Mouse (Mus musculus) c-Kit-positive CD71-positive TER-119-positive erythroid progenitor cells, embryonic 14.5 days (primary cell): ENCODE results near the gene Chd3.

Experiments used
- DNase-seq: peaks from one replicate; pipeline ENCODE4 v3.0.0-alpha.2; 2013; ENCODE audit warnings: low spot score

The Chd3 gene

GRCm38 (mm10) chr11:69366157-69366854 lies 2.9 kb downstream of the Chd3 start:
- peak; percentile 45 for DNase-seq

GRCm38 (mm10) chr11:69365722-69366121 lies 3.5 kb downstream of the Chd3 start:
- DNase-seq, result no peak

GRCm38 (mm10) chr11:69364910-69365309 lies 4.3 kb downstream of the Chd3 start:
- no peak for DNase-seq

- no peak for DNase-seq
Observed at GRCm38 (mm10) chr11:69364376-69364775, 4.8 kb downstream of the Chd3 start.

- DNase-seq, result no peak
Observed at GRCm38 (mm10) chr11:69362479-69362878, 6.7 kb downstream of the Chd3 start.

DNA sequence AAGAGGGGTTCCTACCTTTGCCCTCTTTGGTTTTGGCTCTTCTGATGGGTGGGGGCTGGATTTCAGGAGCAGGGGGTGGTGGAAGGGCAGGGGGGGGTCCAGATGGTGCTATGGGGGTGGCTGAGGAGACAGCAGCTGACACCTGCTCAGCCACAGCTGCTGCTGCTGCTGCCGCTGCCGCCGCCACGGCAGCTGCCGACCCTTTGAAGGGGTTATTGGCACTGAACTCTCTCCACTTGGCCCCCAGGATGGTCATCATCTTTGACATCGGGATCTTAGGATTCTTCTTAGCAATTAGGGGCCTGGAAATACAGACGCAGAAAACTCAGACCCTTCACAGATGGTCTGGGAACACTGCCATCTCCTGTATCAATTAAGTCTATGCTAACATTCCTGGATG lies 7.2 kb downstream of the Chd3 start:
- DNase-seq, result no peak

- DNase-seq, result no peak
Observed at GRCm38 (mm10) chr11:69357690-69358089, 11.5 kb downstream of the Chd3 start.

- no peak for DNase-seq
Observed at GRCm38 (mm10) chr11:69356544-69356943, 12.7 kb downstream of the Chd3 start.

DNA sequence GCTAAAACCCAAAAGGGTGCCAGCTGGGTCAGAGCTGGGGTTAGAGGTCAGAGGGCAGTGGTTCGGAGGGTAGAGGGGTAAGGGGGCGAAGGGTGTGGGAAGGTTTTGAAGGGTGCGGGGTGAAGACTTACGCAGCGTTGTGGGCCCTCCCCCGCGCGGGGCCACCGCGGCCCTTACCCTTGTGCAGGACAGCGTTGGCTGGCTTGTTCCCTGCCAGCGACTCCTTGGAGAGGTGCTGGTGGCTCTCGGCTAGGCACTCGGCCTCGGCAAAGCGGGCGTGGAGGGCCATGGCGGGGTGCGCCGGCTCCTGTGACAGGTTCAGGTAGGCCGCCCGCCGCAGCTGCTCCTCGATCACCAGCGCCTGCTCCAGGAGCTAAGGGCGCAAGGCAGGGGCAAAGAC lies 22.8 kb downstream of the Chd3 start:
- no peak for DNase-seq

DNA sequence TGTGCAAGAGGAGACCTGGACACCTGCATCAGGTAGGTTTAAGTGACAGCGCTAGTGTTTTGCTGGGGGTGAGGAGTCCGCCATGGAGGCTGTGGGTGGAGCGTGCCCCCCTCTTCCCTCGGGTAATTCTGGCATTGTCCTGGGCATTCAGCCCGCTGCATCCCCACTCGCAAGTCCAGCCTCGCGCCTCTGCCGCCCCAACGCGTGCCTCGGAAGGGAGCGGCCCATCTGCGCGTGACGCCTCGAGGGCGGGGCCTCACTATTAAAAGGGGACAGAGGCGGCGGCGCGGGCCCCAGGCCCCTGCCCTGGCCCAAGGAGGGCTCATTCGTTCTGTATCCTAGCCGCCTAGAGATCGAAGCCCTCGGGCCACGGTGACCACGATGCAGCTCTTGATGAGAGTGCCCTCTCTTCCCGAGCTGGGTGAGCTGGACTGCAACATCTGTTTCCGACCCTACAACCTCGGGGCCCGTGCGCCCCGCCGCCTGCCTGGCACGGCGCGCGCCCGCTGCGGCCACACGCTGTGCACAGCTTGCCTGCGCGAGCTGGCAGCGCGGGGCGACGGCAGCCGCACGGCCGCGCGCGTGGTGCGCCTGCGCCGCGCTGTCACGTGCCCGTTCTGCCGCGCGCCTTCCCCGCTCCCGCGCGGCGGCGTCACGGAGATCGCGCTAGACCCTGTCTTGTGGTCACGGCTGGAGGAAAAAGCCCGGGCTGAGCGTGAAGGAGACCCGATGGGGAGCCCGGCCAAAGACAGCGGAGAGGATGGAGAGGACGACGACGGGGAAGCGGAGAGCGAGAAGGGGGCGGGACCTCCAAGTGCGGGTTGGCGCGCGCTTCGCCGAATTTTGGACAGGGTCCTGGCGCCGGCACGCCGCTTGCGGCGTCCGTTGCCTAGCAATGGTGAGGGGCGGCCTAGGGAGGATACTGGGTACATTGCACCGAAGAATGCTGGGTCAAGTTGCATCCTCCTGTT lies 28.8 kb downstream of the Chd3 start, which contains the start of gene Rnf227:
Gene Rnf227, plus strand, starts transcription at position 301 of the 971 bp plus-strand sequence.
- no peak for DNase-seq

GRCm38 (mm10) chr11:69334796-69335195 lies 34.4 kb downstream of the Chd3 start:
- DNase-seq, result no peak

- peak; percentile 42 for DNase-seq
Observed at GRCm38 (mm10) chr11:69333922-69334321, 35.3 kb downstream of the Chd3 start.

GRCm38 (mm10) chr11:69332713-69333253 lies 36.4 kb downstream of the Chd3 start:
- no peak for DNase-seq

GRCm38 (mm10) chr11:69331929-69332405 lies 37.2 kb downstream of the Chd3 start:
- DNase-seq, result no peak

- no peak for DNase-seq
Observed at GRCm38 (mm10) chr11:69331152-69331551, 38.1 kb downstream of the Chd3 start.

DNA sequence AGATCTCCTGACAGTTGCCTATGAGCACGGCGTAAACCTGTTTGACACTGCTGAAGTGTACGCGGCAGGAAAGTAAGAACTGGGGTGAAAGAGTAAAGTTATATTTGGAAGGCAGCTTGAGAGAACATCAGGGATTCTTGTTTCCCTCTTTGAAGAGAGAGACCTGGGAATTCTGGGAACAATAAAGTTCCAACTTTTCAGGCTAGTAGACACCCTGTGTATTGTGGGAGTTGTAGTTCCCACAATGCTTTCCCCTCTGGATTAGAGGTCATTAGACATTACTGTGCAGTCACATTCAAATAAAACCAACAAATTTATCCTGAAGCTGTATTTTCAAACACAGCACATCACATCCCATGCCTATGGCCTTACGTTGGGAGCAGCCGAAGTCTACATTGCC lies 40.7 kb downstream of the Chd3 start:
- DNase-seq, result no peak

GRCm38 (mm10) chr11:69327648-69328047 lies 41.6 kb downstream of the Chd3 start:
- no peak for DNase-seq

DNA sequence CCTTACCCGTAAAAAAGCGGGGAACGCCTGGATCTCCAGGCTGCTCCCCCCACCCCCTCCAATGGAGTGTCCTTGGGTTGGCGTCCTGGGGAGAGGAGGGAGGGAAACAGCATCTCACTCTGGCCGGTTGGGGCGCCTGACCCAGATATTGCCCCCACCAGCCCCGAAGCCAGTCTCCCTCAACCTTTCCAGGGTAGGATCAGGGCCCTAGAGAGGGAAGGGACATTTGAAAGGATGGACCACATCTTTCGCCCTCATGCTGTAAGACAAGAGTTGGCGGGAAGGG lies 42.1 kb downstream of the Chd3 start:
- DNase-seq, result no peak

GRCm38 (mm10) chr11:69326408-69327156 lies 42.6 kb downstream of the Chd3 start:
- no peak for DNase-seq

DNA sequence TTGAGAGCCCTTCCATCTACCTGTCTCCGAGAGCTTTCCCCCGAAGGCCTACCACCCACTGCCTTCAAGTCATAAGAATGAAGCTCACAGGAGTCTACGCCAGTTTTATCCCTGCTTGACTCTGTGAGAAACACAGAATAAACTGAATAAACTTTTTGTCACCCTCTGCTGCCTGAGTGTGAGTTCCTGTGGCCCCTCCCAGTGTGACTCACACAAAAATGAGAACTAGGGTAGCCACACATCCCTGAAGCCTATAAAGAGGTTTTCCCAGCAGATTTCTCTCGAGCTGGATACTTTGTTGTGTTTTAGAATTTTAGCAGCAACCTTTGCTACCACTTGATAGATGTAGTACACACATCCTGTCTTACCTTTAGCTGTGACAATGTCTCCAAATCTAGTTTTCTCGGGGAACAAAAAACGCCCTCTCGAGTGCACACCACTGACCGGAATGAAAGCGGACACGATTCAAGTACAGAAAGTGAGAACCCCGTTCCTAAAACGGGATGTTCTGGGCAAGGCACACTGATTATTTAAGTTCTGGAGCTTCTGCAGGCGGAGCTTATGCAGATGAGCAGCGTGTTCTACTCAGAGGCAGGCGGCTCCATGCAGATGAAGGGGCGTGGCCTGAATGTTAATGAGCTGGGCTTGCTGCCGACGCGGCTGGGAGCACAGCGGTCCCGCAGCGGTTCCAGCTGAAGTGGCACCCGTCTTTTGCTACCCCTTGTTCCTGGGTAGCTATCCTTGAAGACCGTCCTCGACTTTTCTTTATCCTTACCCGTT lies 43.4 kb downstream of the Chd3 start, which contains the start of gene Kcnab3:
Gene Kcnab3, plus strand, starts transcription at position 631 of the 780 bp plus-strand sequence.
- DNase-seq, result peak; percentile 87

DNA sequence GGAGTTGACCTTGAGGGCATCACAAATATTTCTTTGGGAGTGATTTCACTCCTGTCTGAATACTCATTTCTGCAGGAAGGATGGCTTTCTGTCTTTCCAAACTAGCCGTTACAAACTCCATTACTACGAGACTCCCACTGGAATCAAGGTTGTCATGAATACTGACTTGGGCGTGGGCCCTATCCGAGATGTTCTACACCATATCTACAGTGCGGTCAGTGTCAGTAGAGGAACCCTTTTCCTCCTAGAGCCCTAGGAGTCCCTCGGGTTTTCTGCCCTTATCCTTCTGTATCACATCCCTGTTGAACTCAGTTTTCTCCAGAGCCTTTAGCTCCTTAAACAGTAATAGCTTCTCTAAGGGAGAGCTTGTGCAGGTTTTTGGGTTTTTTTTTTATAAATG lies 44.5 kb downstream of the Chd3 start:
- DNase-seq, result no peak
